Mouse (Mus musculus): ENCODE measurements at regions not wholly inside any gene's neighbourhood (a gene's known extent, or its start where the extent isn't known, plus 50 kb on each side); places are given as distances from the start of the nearest gene placed in this dataset.

DNA sequence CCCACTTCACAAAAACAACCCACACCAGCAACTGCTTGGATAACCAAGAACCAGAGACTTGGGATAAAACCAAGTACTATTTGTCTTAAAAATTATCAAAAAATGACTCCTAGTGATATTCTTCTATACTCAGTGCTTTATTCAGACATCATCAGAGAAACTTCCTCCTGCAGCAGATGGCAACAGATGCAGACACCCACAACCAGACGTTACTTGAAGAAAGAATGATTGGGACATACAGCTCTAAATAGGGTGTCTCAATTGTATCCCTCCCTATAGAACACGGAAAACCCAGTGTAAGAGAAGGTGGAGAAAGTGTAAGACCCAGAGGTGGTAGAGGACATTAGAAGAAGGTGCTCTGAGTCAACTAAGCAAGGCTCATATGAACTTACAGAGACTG, 569.6 kb downstream of the Rapgef2 start:
- Histone ChIP-seq H3K36me3 (no peaks in the 10 kb centered on the region), H3K4me3 (replicated peaks) (no peak overlapping the region), H3K4me1 (no peaks in the 10 kb centered on the region), H3K9me3 (replicated peaks) (no peaks in the 10 kb centered on the region), H3K27ac (replicated peaks) (no peak overlapping the region), H3K9ac (no peak overlapping the region), H3K27me3 (no peaks in the 10 kb centered on the region), H3K4me2 (replicated peaks) (no peak overlapping the region)
- no peak for ATAC-seq (ENCODE audit: insufficient number of reproducible peaks, low FRiP score, low TSS enrichment, low read depth)
- WGBS: 75% methylated on average over 2 of the region's 2 CpGs

DNA sequence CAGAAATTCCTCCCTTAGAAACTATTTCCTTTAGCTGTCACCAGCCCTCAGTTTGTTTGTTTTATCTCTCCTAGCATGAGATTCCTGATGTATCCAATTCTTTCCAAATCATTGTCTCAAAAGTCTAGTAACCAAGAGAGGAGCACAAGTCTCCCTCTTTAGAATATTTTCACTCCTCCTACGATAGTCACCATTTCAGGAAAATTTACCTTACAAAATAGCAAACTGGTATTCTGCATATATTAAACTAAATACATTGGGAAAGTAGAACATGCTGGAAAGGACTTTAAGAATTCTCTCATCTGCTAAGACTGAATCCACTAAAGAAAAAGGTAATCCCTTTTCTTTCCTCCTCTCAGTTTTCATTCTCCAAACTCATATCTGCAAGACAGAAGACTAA, 578.6 kb downstream of the Rapgef2 start:
- Histone ChIP-seq H3K36me3 (no peaks in the 10 kb centered on the region), H3K4me2 (replicated peaks) (no peak overlapping the region), H3K27ac (replicated peaks) (no peak overlapping the region), H3K27me3 (no peaks in the 10 kb centered on the region), H3K9me3 (replicated peaks) (no peaks in the 10 kb centered on the region), H3K4me1 (no peaks in the 10 kb centered on the region), H3K9ac (no peak overlapping the region), H3K4me3 (replicated peaks) (no peak overlapping the region)
- no peak for ATAC-seq (ENCODE audit: insufficient number of reproducible peaks, low FRiP score, low TSS enrichment, low read depth)
- WGBS: 74% methylated on average over 1 of the region's 1 CpGs

DNA sequence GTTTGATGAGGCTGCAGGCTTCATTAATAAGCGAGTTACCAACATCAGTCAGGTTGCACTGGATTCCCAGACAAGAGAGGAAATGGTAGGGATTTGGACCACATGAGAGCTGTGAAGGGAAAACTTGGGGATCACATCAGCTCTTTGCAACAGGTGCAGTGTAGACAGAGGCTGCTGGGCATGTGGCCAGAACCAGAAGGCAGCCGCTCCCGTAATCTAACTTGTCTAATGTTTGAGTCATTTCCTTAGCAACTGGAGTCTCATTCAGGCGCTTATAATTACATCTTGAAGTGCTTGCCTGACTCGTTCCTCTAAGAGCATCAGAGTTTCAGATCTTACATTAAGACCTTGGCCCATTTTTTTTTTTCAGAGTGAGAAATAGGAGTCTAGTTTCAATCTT, 587.4 kb downstream of the Rapgef2 start:
- no peak overlapping the region for H3K4me3 ChIP-seq (replicated peaks)
- H3K9me3 ChIP-seq (replicated peaks): no peaks in the 10 kb centered on the region
- no peak; the same call in 1 of the 2 replicates for ATAC-seq (ENCODE audit: insufficient number of reproducible peaks, low FRiP score, low TSS enrichment, low read depth)
- H3K27me3 ChIP-seq: no peaks in the 10 kb centered on the region
- no peak overlapping the region for H3K27ac ChIP-seq (replicated peaks)
- 44% methylated on average over 5 of the region's 5 CpGs for WGBS
- no peak overlapping the region for H3K4me2 ChIP-seq (replicated peaks)
- no peaks in the 10 kb centered on the region for H3K36me3 ChIP-seq
- no peaks in the 10 kb centered on the region for H3K4me1 ChIP-seq
- H3K9ac ChIP-seq: no peak overlapping the region

DNA sequence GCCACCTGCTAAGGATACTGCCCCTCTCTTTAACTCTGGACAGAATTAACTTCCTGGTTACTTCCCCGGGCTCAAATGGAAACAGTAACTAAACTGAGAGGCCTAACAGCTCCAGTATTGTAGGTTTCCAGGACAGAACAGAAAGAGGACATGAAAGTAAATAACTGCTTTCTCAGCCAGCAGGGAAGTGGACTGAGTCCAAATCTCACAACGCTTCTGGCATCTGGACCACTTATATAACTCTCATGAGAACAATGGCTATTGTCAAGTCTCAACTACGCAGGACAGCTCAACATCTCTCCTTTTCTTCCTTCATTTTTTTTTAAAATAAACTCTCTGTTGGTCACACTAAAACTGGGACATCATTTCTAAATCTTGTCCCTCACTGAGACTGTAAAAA, 594.8 kb downstream of the Rapgef2 start:
- 63% methylated on average over 3 of the region's 3 CpGs for WGBS
- H3K4me2 ChIP-seq (replicated peaks): no peak overlapping the region
- no peak overlapping the region for H3K9ac ChIP-seq
- no peak overlapping the region for H3K27ac ChIP-seq (replicated peaks)
- H3K9me3 ChIP-seq (replicated peaks): no peaks in the 10 kb centered on the region
- no peaks in the 10 kb centered on the region for H3K4me1 ChIP-seq
- H3K36me3 ChIP-seq: no peaks in the 10 kb centered on the region
- H3K27me3 ChIP-seq: no peaks in the 10 kb centered on the region
- ATAC-seq (ENCODE audit: insufficient number of reproducible peaks, low FRiP score, low TSS enrichment, low read depth): no peak
- no peak overlapping the region for H3K4me3 ChIP-seq (replicated peaks)

DNA sequence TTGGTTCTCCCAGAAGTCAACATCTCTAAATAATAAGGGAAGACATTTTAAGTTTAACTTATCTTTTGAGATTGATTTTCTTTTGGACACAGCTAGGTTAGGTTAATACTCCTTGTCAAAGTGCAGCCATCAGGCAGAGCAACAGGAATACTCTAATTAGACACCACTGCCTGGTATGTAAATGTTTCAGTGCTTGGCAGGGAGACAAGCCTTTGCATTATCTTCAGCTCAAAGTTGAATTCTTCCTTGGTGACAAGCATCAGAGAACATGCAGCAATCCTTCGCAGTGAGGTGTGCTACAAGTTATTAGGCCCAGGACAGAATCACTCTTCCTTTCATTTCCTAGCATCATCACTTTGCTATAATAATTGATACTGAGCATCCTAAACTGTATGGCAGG, 608.7 kb downstream of the Rapgef2 start:
- ATAC-seq (ENCODE audit: insufficient number of reproducible peaks, low FRiP score, low TSS enrichment, low read depth): no peak
- whole genome bisulfite sequencing: 68% methylated on average over 1 of the region's 1 CpGs
- Histone ChIP-seq H3K27ac (replicated peaks) (no peak overlapping the region), H3K9me3 (replicated peaks) (no peaks in the 10 kb centered on the region), H3K4me2 (replicated peaks) (no peak overlapping the region), H3K27me3 (no peaks in the 10 kb centered on the region), H3K4me3 (replicated peaks) (no peak overlapping the region), H3K4me1 (no peaks in the 10 kb centered on the region), H3K36me3 (no peaks in the 10 kb centered on the region), H3K9ac (no peak overlapping the region)

DNA sequence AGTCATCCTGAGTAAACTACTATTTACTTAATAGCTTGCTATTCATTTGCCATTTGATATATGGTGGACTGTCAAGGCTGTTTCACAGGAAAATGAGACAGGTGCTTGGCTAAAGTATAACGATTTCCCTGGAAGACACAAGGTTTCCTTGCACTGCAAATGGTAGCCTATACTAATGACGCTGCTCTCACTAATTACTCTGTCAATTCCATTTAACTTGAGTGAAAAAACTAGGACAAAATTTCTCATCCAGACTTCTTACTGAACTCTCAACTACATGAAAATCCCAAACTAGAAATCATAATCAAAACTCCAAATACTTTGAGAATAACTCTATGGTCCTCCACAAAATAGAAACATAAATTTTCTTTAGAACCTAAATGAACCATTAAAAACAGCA, 609.5 kb downstream of the Rapgef2 start:
- H3K9ac ChIP-seq: no peak overlapping the region
- no peak overlapping the region for H3K27ac ChIP-seq (replicated peaks)
- no peak for ATAC-seq (ENCODE audit: insufficient number of reproducible peaks, low FRiP score, low TSS enrichment, low read depth)
- WGBS: 59% methylated on average over 2 of the region's 2 CpGs
- H3K36me3 ChIP-seq: no peaks in the 10 kb centered on the region
- no peaks in the 10 kb centered on the region for H3K27me3 ChIP-seq
- no peak overlapping the region for H3K4me2 ChIP-seq (replicated peaks)
- H3K9me3 ChIP-seq (replicated peaks): no peaks in the 10 kb centered on the region
- H3K4me1 ChIP-seq: no peaks in the 10 kb centered on the region
- H3K4me3 ChIP-seq (replicated peaks): no peak overlapping the region

DNA sequence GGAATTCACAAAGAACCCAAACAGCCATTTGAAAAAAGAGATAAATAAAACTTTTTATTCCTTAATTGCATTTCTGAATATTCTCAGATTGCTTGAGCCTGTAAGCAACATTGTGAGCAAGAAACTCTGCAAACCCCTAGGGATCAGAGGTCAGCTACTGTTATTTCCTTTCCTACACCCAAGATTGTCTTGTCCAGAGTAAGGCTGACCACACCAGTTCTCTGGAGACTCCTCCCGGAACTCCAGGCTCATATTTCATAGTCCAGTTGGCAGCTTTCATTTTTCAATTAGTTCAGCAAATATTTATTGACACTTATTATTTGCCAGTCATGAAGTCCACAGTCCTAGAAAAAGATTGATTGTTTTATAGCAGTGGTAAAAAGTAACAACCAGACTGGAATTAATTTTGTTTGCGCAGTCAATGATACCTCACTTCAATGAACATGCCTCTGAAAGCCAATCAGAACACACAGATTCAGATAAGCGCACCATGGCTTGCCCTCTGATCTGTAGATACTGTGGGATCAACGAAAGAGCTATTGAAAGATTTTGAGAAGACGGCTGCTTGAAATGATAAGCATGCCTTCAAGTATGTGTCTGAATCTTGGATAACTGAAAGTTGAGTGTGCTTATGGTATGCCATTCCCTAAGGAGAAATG, 611.7 kb downstream of the Rapgef2 start:
- ATAC-seq (ENCODE audit: insufficient number of reproducible peaks, low FRiP score, low TSS enrichment, low read depth): no peak
- Histone ChIP-seq H3K9me3 (replicated peaks) (no peaks in the 10 kb centered on the region), H3K36me3 (no peaks in the 10 kb centered on the region), H3K4me1 (no peaks in the 10 kb centered on the region), H3K27ac (replicated peaks) (no peak overlapping the region), H3K9ac (no peak overlapping the region), H3K4me3 (replicated peaks) (no peak overlapping the region), H3K27me3 (no peaks in the 10 kb centered on the region), H3K4me2 (replicated peaks) (no peak overlapping the region)
- WGBS: 81% methylated on average over 5 of the region's 5 CpGs

DNA sequence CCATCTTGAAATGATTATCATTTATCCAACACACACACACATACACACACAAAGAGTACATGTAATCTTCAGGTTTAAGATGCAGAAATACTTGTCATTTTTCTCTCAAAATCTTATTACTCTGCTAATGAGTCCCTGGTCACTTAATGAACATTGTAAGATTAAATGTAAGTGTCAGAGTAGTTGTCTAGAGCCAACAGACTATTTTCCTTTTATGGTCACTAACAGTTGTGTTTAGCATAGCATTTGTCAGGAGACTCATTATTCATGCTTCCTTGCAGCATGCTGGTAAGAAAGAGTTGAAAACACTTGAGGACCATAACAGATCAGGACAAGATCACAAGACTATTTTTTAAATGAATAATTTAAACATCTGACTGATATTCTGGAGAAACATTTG, 618.3 kb downstream of the Rapgef2 start:
- H3K4me2 ChIP-seq (replicated peaks): no peak overlapping the region
- H3K27ac ChIP-seq (replicated peaks): no peak overlapping the region
- no peaks in the 10 kb centered on the region for H3K27me3 ChIP-seq
- no peaks in the 10 kb centered on the region for H3K9me3 ChIP-seq (replicated peaks)
- no peak overlapping the region for H3K4me3 ChIP-seq (replicated peaks)
- H3K36me3 ChIP-seq: no peaks in the 10 kb centered on the region
- H3K4me1 ChIP-seq: no peaks in the 10 kb centered on the region
- ATAC-seq (ENCODE audit: insufficient number of reproducible peaks, low FRiP score, low TSS enrichment, low read depth): no peak
- no peak overlapping the region for H3K9ac ChIP-seq

DNA sequence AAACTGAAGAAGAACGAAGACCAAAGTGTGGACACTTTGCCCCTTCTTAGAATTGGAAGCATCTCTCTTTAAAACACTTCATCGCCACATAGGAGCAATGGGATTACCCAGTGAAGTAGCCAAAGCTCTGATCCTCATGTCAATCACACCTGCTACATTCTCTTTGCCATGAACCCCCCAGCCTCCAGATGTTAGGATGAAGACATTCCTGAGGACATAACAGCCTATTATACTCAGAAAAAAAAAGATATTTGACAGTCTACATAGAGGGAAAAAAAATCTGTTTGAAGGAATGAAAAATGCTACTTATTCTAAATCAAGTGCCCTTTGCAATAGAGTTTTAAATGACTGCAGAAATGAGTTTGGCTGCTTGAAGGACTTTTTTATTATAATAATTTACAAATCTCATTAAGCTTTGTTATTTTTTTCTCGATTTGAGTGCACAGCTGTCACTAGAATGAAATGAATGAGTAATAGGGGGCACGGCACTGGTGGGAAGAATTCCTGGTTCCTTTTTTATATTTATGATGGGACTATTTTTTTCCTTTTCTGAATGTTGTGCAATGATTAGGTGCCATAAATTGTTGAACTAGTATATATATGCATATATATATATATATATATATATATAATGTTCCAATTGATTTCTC, 618.8 kb downstream of the Rapgef2 start:
- ATAC-seq (ENCODE audit: insufficient number of reproducible peaks, low FRiP score, low TSS enrichment, low read depth): no peak
- Histone ChIP-seq H3K4me1 (no peaks in the 10 kb centered on the region), H3K9ac (no peak overlapping the region), H3K27me3 (no peaks in the 10 kb centered on the region), H3K4me2 (replicated peaks) (no peak overlapping the region), H3K36me3 (no peaks in the 10 kb centered on the region), H3K9me3 (replicated peaks) (no peaks in the 10 kb centered on the region), H3K27ac (replicated peaks) (no peak overlapping the region), H3K4me3 (replicated peaks) (no peak overlapping the region)
- 74% methylated on average over 4 of the region's 4 CpGs for WGBS

DNA sequence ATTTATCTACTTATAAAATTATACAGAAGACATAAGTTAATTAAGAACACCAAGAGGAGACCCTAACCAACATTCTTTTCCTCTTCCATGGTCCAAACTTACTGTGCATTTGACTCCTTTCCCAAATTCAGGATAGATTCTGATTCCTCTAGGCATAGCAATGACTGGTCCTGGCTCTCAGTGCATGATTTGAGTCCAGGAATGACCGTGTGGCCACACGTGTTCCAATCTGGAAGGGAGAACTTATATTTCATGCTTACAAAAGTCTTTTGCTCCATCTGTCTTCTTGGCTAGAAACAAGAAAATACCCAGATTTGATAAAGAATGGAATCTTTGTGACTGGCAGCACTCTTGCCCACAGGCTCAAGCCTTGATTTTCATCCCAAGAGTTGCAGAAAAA, 638.2 kb downstream of the Rapgef2 start:
- H3K9ac ChIP-seq: no peak overlapping the region
- H3K9me3 ChIP-seq (replicated peaks): no peaks in the 10 kb centered on the region
- H3K36me3 ChIP-seq: no peaks in the 10 kb centered on the region
- no peaks in the 10 kb centered on the region for H3K27me3 ChIP-seq
- H3K27ac ChIP-seq (replicated peaks): no peak overlapping the region
- no peak overlapping the region for H3K4me3 ChIP-seq (replicated peaks)
- ATAC-seq (ENCODE audit: insufficient number of reproducible peaks, low FRiP score, low TSS enrichment, low read depth): no peak
- no peak overlapping the region for H3K4me2 ChIP-seq (replicated peaks)
- WGBS: 92% methylated on average over 2 of the region's 2 CpGs
- H3K4me1 ChIP-seq: no peaks in the 10 kb centered on the region

DNA sequence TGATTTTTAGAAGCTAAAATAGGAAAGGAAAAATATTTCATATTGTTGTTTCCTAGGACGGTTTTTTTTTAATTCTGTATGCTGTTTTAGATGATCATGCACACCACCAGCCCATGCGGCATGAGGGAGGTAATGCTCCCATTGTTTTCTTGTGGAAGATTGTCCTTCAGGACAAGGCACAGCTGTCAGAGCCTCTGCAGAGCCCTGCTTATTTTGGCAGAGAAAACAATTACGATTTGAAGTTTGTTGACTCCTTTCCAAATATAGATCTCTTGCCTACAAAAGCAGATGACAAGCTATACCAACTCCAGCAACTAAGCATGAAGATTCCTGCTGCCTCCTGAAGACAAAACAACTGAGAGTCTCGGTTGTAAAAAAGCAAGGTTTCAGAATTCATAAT, 650.9 kb downstream of the Rapgef2 start:
- ATAC-seq (ENCODE audit: insufficient number of reproducible peaks, low FRiP score, low TSS enrichment, low read depth): no peak
- no peak overlapping the region for H3K27ac ChIP-seq (replicated peaks)
- H3K9me3 ChIP-seq (replicated peaks): 0 out of 2 replicates have a peak, but pooled peaks cover 5% of the 10 kb centered on the region
- no peak overlapping the region for H3K4me3 ChIP-seq (replicated peaks)
- no peak overlapping the region for H3K9ac ChIP-seq
- no peak overlapping the region for H3K4me2 ChIP-seq (replicated peaks)
- no peaks in the 10 kb centered on the region for H3K36me3 ChIP-seq
- no peaks in the 10 kb centered on the region for H3K4me1 ChIP-seq
- no peaks in the 10 kb centered on the region for H3K27me3 ChIP-seq
- 40% methylated on average over 4 of the region's 4 CpGs for WGBS

DNA sequence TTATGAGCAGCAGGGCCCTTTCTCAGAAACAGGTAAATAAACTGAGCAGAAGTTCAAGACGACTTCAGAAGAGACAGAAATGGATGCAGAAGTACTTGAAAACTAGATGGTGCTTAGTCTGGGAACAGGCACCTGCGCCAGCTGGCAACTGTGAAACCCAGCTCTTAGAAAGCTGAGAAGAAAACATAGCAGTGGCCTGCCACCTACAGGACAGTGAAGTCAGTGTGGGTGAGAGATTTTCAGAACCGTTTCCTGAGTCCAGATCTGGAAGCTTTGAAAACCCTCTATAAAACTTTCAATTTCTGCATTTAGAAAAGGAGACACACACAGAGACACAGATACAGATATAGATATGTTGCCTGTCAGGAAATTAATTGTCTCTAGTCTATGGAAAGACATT, 667.4 kb downstream of the Rapgef2 start:
- ATAC-seq (ENCODE audit: insufficient number of reproducible peaks, low FRiP score, low TSS enrichment, low read depth): no peak
- Histone ChIP-seq H3K4me1 (no peaks in the 10 kb centered on the region), H3K27me3 (no peaks in the 10 kb centered on the region), H3K36me3 (no peaks in the 10 kb centered on the region), H3K9me3 (replicated peaks) (no peaks in the 10 kb centered on the region), H3K9ac (no peak overlapping the region), H3K4me2 (replicated peaks) (no peak overlapping the region), H3K27ac (replicated peaks) (no peak overlapping the region), H3K4me3 (replicated peaks) (no peak overlapping the region)
- WGBS: 40% methylated on average over 3 of the region's 3 CpGs
